Mouse (Mus musculus): ENCODE measurements around the gene Smarcc1. TPM values are rescaled to one million over a fixed set of nuclear protein-coding genes. Genes with fewer than 3 reads are reported as not detected.

Smarcc1 gene
- total RNA-seq, 1 experiment from 2014 or later, result 67.1 TPM

GRCm38 (mm10) chr9:110234962-110235361, 117.5 kb downstream of the Smarcc1 start:
- no peak for DNase-seq

GRCm38 (mm10) chr9:110243221-110243833, 125.8 kb downstream of the Smarcc1 start, which contains the start of gene Cspg5:
Cspg5 (plus strand) TSS chr9:110243783.
- DNase-seq, result no peak

- DNase-seq, result no peak
Measured at GRCm38 (mm10) chr9:110244567-110244888, 127.0 kb downstream of the Smarcc1 start.

GRCm38 (mm10) chr9:110244889-110245589, 127.5 kb downstream of the Smarcc1 start:
- DNase-seq, result peak; percentile 70

DNA sequence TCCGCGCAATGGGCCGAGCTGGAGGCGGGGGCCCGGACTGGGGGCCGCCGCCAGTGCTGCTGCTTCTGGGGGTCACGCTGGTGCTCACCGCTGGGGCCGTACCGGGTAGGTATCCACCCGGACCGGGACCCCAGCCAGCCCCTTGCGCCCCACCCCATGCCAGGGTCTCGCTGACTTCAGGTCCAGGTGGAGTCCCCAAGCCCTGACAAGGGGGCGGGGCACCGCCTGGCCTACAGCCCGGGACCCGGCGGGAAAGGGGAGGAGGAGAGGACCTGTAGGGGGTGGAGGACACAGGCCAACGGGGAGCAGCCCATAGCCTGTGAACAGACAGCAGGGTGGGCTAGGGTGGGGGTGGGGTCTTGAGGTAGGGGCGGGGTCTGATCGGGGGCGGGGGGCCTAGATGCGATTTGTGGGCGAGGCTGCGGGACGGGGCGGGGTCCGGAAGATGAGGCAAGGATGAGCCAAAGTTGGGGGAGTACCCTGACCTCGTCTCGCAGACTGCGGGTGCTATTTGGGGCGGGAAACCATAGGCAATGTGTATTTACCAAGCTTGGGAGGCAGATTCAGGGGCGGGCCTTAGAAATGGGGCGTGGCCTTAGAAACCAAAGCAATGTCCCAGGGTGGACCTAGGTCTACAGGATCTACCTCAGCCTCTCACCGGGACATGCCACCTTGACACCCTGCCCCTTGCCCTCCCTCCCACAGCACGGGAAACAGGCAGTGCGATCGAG, 128.2 kb downstream of the Smarcc1 start:
- peak; percentile 69 for DNase-seq

GRCm38 (mm10) chr9:110246321-110246640, 128.8 kb downstream of the Smarcc1 start:
- DNase-seq, result no peak

DNA sequence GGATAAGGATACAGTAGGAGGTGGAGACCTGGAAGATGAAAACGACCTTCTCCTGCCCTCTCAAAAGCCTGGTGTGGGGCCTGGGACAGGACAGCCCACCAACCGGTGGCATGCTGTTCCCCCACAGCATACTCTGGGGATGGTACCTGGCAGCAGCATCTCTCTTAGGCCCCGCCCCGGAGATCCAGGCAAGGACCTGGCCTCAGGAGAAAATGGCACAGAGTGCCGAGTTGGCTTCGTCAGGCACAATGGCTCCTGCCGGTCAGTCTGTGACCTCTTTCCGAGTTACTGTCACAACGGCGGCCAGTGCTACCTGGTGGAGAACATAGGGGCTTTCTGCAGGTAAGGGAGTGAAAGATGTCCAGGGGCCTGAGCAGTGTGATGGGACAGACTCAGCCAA, 129.5 kb downstream of the Smarcc1 start:
- DNase-seq, result no peak

DNA sequence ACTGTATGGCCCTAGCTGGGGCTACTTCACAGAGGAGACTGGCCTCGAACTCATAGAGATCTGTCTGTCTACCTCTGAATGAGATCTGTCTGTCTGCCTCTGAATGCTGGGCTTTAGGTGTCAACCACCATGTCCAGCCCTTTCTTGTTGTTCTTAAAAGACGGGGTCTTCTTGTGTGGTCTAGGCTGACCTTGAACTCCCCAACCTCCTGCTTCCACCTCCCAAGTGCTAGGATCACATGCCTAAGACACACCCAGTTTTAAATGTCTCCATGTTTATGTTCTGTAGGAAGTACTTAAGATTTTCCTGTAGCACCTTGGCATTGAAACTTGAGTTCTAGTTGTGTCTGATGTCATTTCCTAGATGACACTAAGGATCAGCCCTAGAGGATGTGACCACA, 131.4 kb downstream of the Smarcc1 start:
- no peak for DNase-seq

DNA sequence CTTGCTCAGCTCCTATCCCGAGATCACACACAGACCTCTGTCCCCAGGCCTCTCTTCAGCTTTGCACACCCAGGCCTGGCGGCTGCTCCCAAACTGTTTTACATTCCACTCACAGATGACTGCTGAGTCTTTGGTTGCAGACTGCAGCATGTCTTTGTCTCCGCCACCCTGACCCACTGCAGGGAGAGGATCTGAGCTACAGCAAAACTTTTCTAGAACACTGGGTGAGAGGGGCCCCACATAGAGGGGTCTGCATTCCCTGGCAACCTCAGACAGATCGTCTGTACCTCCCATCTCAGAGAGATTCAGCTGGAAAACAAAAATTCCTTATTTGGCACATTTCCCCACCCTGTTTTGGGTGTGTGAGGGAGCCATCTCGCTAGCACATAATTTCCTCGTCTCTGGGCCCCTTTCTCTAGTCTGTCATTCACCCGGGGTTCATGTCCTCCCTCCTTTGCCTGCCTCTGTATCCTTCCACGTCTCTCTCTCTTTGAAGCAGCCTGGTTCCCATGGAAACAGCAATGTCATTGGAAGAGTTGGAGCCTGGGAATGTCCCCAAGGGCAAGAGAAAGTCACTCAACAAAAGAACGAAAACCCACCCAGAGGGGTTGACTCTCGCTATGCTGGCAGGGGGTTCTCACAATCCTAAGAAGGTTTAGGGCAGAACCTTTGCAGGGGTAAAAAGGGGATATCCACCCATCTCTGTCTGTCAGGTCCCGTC, 132.5 kb downstream of the Smarcc1 start:
- DNase-seq, result no peak

DNA sequence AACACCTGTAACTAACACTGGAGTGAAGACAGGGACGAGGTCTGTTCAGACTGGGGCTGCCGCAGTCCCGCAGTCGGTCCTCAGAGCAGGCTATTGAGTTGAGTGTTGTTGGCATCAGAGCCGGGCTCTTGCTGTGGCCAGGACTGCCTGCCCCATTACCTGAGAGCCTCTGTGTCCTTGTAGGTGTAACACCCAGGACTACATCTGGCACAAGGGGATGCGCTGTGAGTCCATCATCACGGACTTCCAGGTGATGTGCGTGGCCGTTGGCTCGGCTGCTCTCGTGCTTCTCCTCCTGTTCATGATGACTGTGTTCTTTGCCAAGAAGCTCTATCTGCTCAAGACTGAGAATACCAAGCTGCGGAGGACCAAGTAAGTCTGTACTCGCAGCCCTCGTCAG, 133.3 kb downstream of the Smarcc1 start:
- DNase-seq, result no peak

DNA sequence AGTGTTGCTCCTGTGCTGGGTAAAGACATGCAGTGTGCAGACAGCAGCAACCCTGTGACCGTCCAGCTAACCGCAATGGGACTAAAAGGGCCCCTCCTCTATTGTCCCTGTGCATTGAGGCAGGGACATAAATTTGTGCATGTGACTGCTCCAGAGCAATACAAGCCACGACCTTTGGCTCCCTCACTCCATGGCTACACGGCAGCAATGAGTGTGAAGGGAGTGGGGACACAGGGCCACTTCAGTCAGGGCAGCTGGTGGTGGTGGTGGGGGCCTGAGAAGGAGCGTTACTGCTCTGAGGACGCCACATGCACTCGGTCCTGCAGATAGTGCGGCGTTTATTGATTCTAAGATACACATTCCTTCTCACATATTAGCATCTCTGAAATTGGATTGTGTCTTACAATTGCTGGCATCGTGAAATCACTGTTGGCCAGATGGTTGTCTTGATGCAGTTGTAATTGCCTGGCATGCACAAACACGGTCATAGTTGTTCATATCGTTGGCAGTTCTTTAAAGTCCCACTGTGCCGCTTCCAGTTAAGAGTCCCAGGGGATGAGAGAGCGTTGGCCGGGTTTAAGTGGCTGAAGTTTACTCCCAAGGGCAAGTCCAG, 138.0 kb downstream of the Smarcc1 start:
- DNase-seq, result no peak

- no peak for DNase-seq
Measured at GRCm38 (mm10) chr9:110258646-110259045, 141.1 kb downstream of the Smarcc1 start.

- no peak for DNase-seq
Measured at GRCm38 (mm10) chr9:110259118-110259517, 141.6 kb downstream of the Smarcc1 start.

DNA sequence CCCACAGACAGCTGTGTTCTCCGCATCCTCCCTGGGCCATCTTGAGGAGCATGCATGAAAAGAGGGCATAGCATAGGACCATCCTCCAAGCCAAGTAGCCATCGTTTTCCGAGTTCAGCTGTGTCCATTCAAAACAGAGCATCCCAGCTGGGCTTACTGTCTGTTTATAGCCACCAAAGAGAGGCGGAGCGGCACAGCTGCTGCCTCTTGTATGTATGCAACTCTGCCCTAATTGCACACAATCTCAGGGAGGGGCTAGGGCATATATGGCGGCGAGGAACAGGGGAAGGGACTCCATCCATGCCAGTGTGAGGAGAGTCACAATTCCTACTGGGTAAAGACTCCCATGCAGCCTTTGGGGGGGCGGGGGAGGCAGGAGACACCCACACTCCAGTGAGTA, 145.7 kb downstream of the Smarcc1 start:
- no peak for DNase-seq

GRCm38 (mm10) chr9:110264991-110265390, 147.5 kb downstream of the Smarcc1 start:
- DNase-seq, result no peak

- DNase-seq, result no peak
Measured at GRCm38 (mm10) chr9:110268416-110268815, 150.9 kb downstream of the Smarcc1 start.

DNA sequence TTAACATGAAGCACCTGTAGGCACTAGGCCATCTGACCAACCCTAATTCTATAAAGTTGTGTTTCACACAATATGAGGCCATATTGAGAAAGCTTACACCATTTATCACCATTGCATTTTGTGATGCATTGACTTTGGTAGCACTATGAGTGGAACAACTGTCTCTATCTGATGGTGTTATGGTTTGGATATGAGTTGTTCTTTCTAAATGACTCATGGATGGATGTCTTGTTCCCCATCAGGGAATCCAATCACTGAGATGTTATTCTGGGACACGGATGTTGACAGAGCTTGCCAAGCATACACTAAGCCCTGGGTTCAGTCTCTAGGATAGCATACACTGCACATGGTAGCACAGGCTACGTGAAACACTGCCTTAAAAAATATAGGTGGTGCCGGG, 154.8 kb downstream of the Smarcc1 start:
- DNase-seq, result no peak

- DNase-seq, result no peak
Measured at GRCm38 (mm10) chr9:110273507-110273906, 156.0 kb downstream of the Smarcc1 start.

DNA sequence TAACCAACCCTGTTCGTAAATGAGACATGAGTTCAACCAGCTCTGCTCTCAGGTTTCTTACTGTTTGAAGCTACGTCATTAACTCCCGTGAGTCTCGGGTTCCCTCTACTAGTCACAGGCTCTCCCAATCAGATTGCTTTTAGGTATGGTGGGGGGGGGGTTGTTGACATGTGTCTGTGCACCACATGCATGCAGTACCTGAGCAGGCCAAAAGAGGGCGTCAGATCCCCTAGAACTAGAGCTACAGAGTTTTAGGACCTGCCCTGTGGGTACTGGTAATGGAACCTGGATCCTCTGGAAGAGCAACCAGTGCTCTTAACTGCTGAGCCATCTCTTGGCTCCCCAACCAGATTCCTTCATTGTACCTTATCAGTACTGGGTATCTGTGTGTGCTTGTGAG, 158.4 kb downstream of the Smarcc1 start:
- no peak for DNase-seq

GRCm38 (mm10) chr9:110277431-110277881, 159.9 kb downstream of the Smarcc1 start:
- peak; percentile 64 for DNase-seq

- no peak for DNase-seq
Measured at GRCm38 (mm10) chr9:110284075-110284697, 166.7 kb downstream of the Smarcc1 start.
